ENCODE assay signal across 17 mouse cellular contexts in the genomic region with DNA sequence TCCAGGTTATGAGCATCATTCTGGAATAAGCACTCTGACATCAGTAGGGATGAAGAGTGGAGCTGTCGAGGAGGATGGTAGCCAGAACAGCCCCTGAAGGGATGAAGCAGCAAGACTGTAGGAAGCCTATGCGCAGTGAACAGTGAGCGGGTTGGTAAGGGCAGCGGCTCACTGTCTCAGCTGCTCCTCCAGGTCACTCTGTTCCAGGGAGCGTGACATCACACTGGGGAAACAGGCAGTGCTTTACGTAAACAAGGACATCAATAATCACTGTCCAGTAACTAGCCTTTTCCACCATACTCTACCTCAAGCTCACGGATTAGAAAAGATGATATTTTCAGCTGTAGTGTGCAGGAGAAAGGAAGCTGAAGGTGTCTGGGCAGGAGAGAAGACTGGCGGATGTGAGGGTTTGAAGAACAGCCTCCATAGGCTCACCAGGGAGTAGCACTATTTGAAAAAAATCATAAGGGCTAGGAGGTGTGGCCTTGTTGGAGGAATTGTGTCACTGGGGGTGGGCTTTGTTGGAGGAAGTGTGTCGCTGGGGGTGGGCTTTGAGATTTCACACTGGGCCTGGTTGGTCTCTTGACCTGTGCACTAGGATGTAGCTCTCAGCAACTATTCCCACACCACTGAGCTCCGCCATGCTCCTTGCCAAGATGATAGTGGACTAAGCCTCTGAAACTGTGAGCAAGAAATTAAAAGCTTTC.
"Had no signal": no experiment of that assay in that cellular context is flagged by ENCODE, and none has a peak within 500 bp of the region (broad histone marks: within the 10 kb centered on the region; RNA-seq: fewer than 3 reads in every experiment).

No protein-coding gene starts in this region.

- ATAC-seq: midbrain, embryonic 16.5 days had no signal

- H3K9me3 ChIP-seq: midbrain, embryonic 10.5 days; midbrain, embryonic 12.5 days; neural tube, embryonic 12.5 days had no signal

- H3K4me3 ChIP-seq: midbrain, embryonic 10.5 days; midbrain, embryonic 12.5 days; myocyte; neural tube, embryonic 12.5 days had no signal

- DNase-seq: lung, adult 18-20 months; lung, embryonic 14.5 days; lung, postnatal 10 days; lung, postnatal 4 days; midbrain, embryonic 14.5 days; right cerebral cortex, adult 18-20 months; right cerebral cortex, postnatal 25 days; right cerebral cortex, postnatal 4 days; spleen, adult 18-20 months; thymus, adult 18-20 months; thymus, postnatal 14 days; thymus, postnatal 36 days had no signal

- H3K36me3 ChIP-seq: midbrain, embryonic 10.5 days; midbrain, embryonic 12.5 days had no signal

- H3K27me3 ChIP-seq: midbrain, embryonic 12.5 days; neural tube, embryonic 12.5 days had no signal

- H3K4me2 ChIP-seq: lung, embryonic 14.5 days; midbrain, embryonic 12.5 days; neural tube, embryonic 12.5 days had no signal

- H3K9ac ChIP-seq: lung, embryonic 14.5 days; midbrain, embryonic 12.5 days; neural tube, embryonic 12.5 days had no signal

- H3K27ac ChIP-seq: midbrain, embryonic 10.5 days; midbrain, embryonic 12.5 days; neural tube, embryonic 12.5 days had no signal
